Mouse (Mus musculus) hindbrain, embryonic 11.5 days (tissue): ENCODE results near the gene Medag. TPM values are rescaled to one million over a fixed set of nuclear protein-coding genes. Genes with fewer than 3 reads are reported as not detected.

Experiments used
- ATAC-seq: fragments of 200-750 bp; cut with Nextera tagmentation; 2 replicates; pipeline ENCODE4 v1.8.0; 2017; ENCODE audit warnings: mild to moderate bottlenecking, moderate TSS enrichment, moderate library complexity; ENCODE audit not compliant: low FRiP score
- DNase-seq: peaks from one replicate; pipeline ENCODE4 v3.0.0-alpha.2; 2015; ENCODE audit warnings: low spot score
- H3K27ac ChIP-seq: fragments of 300-500 bp; sonication (generic); 2 replicates; pipeline ENCODE4 v1.5.1; 2014; ENCODE audit warnings: mild to moderate bottlenecking, low read depth, low read length
- H3K27me3 ChIP-seq: fragments of 300-500 bp; sonication (generic); 2 replicates; pipeline ENCODE4 v1.6.1; 2014; ENCODE audit warnings: mild to moderate bottlenecking, low read length, moderate library complexity, mixed read lengths; ENCODE audit not compliant: control insufficient read depth, insufficient read depth
- H3K36me3 ChIP-seq: fragments of 300-500 bp; sonication (generic); 2 replicates; pipeline ENCODE4 v1.6.1; 2014; ENCODE audit warnings: mild to moderate bottlenecking, low read length, moderate library complexity, mixed read lengths; ENCODE audit not compliant: control insufficient read depth, insufficient read depth
- H3K4me1 ChIP-seq: fragments of 300-500 bp; sonication (generic); replicated peaks from 2 replicates; pipeline ENCODE4 v1.6.1; 2014; ENCODE audit warnings: low read length, mixed read lengths; ENCODE audit not compliant: control insufficient read depth, insufficient read depth
- H3K4me2 ChIP-seq: fragments of 300-500 bp; sonication (generic); replicated peaks from 2 replicates; pipeline ENCODE4 v1.6.1; 2014; ENCODE audit warnings: mild to moderate bottlenecking, low read depth, low read length
- H3K4me3 ChIP-seq: fragments of 300-500 bp; sonication (generic); 2 replicates; pipeline ENCODE4 v1.5.1; 2014; ENCODE audit warnings: low read depth, low read length
- H3K9ac ChIP-seq: fragments of 300-500 bp; sonication (generic); 2 replicates; pipeline ENCODE4 v1.6.1; 2014; ENCODE audit warnings: low read depth, low read length
- H3K9me3 ChIP-seq: fragments of 300-500 bp; sonication (generic); 2 replicates; pipeline ENCODE4 v1.6.1; 2016; ENCODE audit warnings: low read length; ENCODE audit not compliant: control insufficient read depth
- WGBS: fragments of 180-500 bp; shearing (Covaris S2); extraction: QIAGEN DNeasy Blood & Tissue Kit; methylation state at CpG from one replicate; pipeline ENCODE4 v1.1.7; 2014; 5-methylcytosine and 5-hydroxymethylcytosine counted together
- polyA plus RNA-seq: library from polyadenylated mRNA; unstranded; fragments of >200 nt; fragmentation: Nextera tagmentation; extraction: Ambion mirVana; gene quantifications from 2 replicates; pipeline ENCODE4 v1.2.1, GENCODE M21; 2014

The Medag gene
- polyA plus RNA-seq, 1 experiment from 2014 or later = 0.25 TPM

DNA sequence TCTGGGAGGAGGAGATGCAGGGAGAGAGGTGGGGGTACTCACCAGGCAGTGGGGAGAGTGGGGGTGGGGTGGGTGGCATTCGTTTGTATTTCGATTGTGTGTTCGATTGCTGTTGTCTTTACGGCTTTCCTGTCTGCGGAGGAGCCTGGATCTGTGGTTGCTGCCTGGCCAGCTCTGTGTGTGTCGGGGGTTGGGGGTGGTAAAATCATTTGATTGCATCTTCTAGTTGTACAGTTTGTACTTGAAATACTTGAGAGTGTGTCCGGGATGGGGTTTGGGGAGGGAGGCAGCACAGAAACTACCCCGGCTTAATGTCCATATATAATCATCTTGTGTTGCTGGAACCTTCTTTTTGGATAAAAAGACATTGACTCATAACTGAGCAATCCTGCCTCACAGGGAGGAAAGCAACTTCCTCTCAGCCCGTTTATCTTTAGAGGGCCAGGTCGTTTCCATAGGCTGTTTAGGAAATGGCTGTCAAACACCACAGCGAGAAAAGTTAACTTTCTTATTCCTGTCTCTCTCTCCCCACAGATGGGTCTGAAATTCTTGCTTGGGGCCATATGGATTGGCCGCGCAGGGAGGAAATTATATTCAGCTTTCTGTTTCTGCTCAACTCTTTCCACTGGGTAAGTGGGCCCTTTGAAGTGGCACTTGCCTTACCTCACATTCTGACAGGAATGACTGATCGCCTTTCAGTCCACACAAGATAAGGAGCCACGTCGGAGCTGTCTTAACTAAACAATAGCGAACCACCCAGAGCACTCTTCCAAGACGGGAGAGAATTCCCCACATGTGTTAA lies 19.8 kb upstream of the Medag start:
- H3K4me2 ChIP-seq = no peak overlapping the region
- H3K36me3 ChIP-seq = no peaks in the 10 kb centered on the region
- no peak overlapping the region for H3K27ac ChIP-seq
- no peaks in the 10 kb centered on the region for H3K4me1 ChIP-seq
- no peaks in the 10 kb centered on the region for H3K27me3 ChIP-seq
- no peak for ATAC-seq
- 52% methylated on average over 18 of the region's 18 CpGs for WGBS
- H3K9ac ChIP-seq = no peak overlapping the region
- H3K4me3 ChIP-seq = no peak overlapping the region
- H3K9me3 ChIP-seq = 0 out of 2 replicates have a peak, but pooled peaks cover 2% of the 10 kb centered on the region
- DNase-seq = peak; percentile 25

- Histone ChIP-seq H3K9ac (no peak overlapping the region), H3K36me3 (no peaks in the 10 kb centered on the region), H3K9me3 (0 out of 2 replicates have a peak, but pooled peaks cover 2% of the 10 kb centered on the region), H3K27me3 (no peaks in the 10 kb centered on the region), H3K27ac (no peak overlapping the region), H3K4me2 (no peak overlapping the region), H3K4me1 (no peaks in the 10 kb centered on the region), H3K4me3 (no peak overlapping the region)
- ATAC-seq (no peak), DNase-seq (no peak)
- 75% methylated on average over 6 of the region's 6 CpGs for WGBS
Measured at GRCm38 (mm10) chr5:149392420-149392988, 19.0 kb upstream of the Medag start.

DNA sequence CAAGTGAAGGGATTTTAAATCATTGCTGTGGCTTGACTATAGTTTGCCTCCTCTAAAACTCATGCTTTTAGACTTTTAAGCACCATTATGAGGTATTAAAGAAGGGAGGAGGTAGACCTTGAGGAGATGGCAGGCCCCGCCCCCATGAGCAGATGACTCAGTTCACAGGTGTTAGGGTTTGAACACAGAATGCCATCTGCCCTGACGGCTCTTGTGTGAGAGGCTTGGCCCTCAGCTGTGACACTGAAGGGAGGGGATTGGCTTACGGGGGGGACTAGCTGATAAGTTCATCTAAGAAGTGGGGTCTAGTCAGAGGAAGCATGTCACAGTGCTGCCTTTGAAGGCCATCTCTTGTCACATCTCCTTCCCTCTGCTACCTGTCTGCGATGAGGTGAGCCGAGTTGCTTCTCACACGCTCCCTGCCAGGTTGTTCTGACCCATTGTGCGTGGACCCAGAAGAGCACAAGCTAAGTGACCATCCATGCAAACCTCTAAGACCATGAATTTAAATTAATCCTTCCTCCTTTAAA lies 10.0 kb upstream of the Medag start:
- ATAC-seq = no peak
- no peak overlapping the region for H3K4me2 ChIP-seq
- no peak overlapping the region for H3K9ac ChIP-seq
- no peaks in the 10 kb centered on the region for H3K27me3 ChIP-seq
- H3K27ac ChIP-seq = no peak overlapping the region
- DNase-seq = no peak
- no peaks in the 10 kb centered on the region for H3K36me3 ChIP-seq
- no peaks in the 10 kb centered on the region for H3K4me1 ChIP-seq
- H3K9me3 ChIP-seq = no peaks in the 10 kb centered on the region
- WGBS = 91% methylated on average over 7 of the region's 7 CpGs
- H3K4me3 ChIP-seq = no peak overlapping the region

DNA sequence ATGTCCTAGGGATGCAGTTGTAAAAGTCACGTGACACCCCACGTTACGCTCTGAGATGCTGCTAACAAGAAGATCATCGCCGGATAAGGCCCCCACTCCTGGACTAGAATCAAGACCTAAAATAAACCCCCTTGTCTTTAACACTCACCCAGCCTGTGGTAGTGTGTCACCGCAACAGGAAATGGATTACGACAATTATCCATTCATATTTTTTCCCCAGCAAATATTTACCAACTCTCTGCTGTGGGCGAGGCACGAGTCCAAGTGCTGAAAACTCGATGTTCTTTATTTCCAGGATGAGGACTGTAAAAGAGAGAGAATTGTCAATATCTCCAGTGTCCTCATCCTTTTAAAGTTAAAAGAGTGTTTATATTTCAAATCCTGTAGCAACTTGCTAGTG lies 9.5 kb upstream of the Medag start:
- no peaks in the 10 kb centered on the region for H3K27me3 ChIP-seq
- H3K9ac ChIP-seq = no peak overlapping the region
- DNase-seq (no peak), ATAC-seq (no peak)
- no peaks in the 10 kb centered on the region for H3K36me3 ChIP-seq
- no peak overlapping the region for H3K4me2 ChIP-seq
- H3K27ac ChIP-seq = no peak overlapping the region
- H3K4me1 ChIP-seq = no peaks in the 10 kb centered on the region
- 93% methylated on average over 10 of the region's 10 CpGs for WGBS
- H3K4me3 ChIP-seq = no peak overlapping the region
- H3K9me3 ChIP-seq = no peaks in the 10 kb centered on the region

- no peak for ATAC-seq
- H3K27me3 ChIP-seq = no peaks in the 10 kb centered on the region
- H3K9me3 ChIP-seq = no peaks in the 10 kb centered on the region
- H3K36me3 ChIP-seq = no peaks in the 10 kb centered on the region
- no peak overlapping the region for H3K4me3 ChIP-seq
- H3K4me1 ChIP-seq = no peaks in the 10 kb centered on the region
- no peak overlapping the region for H3K4me2 ChIP-seq
- H3K27ac ChIP-seq = no peak overlapping the region
- DNase-seq = no peak
- 85% methylated on average over 5 of the region's 5 CpGs for WGBS
- no peak overlapping the region for H3K9ac ChIP-seq
Measured at GRCm38 (mm10) chr5:149403386-149403785, 8.2 kb upstream of the Medag start.

GRCm38 (mm10) chr5:149404710-149405109 lies 6.8 kb upstream of the Medag start:
- Histone ChIP-seq H3K36me3 (no peaks in the 10 kb centered on the region), H3K4me1 (no peaks in the 10 kb centered on the region), H3K9ac (no peak overlapping the region), H3K4me3 (no peak overlapping the region), H3K27me3 (no peaks in the 10 kb centered on the region), H3K4me2 (no peak overlapping the region), H3K9me3 (no peaks in the 10 kb centered on the region), H3K27ac (no peak overlapping the region)
- 84% methylated on average over 5 of the region's 5 CpGs for WGBS
- no peak for ATAC-seq
- no peak for DNase-seq

- DNase-seq (no peak), ATAC-seq (no peak)
- WGBS = 89% methylated on average over 8 of the region's 8 CpGs
- Histone ChIP-seq H3K9ac (no peak overlapping the region), H3K4me1 (peaks cover 7% of the 10 kb centered on the region; the same call in 1 of the 2 replicates), H3K36me3 (no peaks in the 10 kb centered on the region), H3K9me3 (no peaks in the 10 kb centered on the region), H3K4me2 (no peak overlapping the region), H3K27me3 (no peaks in the 10 kb centered on the region), H3K27ac (no peak overlapping the region), H3K4me3 (no peak overlapping the region)
Measured at GRCm38 (mm10) chr5:149406791-149407276, 4.7 kb upstream of the Medag start.

- Histone ChIP-seq H3K4me3 (no peak overlapping the region), H3K4me2 (no peak overlapping the region), H3K9me3 (no peaks in the 10 kb centered on the region), H3K4me1 (peaks cover 7% of the 10 kb centered on the region; the same call in 1 of the 2 replicates), H3K27ac (no peak overlapping the region), H3K27me3 (0 out of 2 replicates have a peak, but pooled peaks cover 3% of the 10 kb centered on the region), H3K9ac (no peak overlapping the region), H3K36me3 (no peaks in the 10 kb centered on the region)
- no peak for ATAC-seq
- 92% methylated on average over 3 of the region's 3 CpGs for WGBS
- DNase-seq = no peak
Measured at GRCm38 (mm10) chr5:149409502-149409901, 2.0 kb upstream of the Medag start.
